Mouse (Mus musculus) midbrain, embryonic 16.5 days (tissue): ENCODE results near the gene Maco1. TPM values are rescaled to one million over a fixed set of nuclear protein-coding genes. Genes with fewer than 3 reads are reported as not detected.
"Not testable (repeated sequence)": the region's sequence is repeated elsewhere in the genome, so short reads cannot be mapped to it uniquely, and the experiment has no call there.

Experiments
- ATAC-seq: fragments of 200-750 bp; cut with Nextera tagmentation; 2 replicates; pipeline ENCODE4 v1.8.0; 2017; ENCODE audit warnings: moderate TSS enrichment
- H3K27ac ChIP-seq: fragments of 300-500 bp; sonication (generic); 2 replicates; pipeline ENCODE4 v1.5.1; 2014; ENCODE audit warnings: mild to moderate bottlenecking, low read length, mixed read lengths
- H3K27me3 ChIP-seq: fragments of 300-500 bp; sonication (generic); 2 replicates; pipeline ENCODE4 v1.6.1; 2014; ENCODE audit warnings: low read depth, low read length, mixed read lengths; ENCODE audit not compliant: control insufficient read depth, insufficient read depth
- H3K36me3 ChIP-seq: fragments of 300-500 bp; sonication (generic); 2 replicates; pipeline ENCODE4 v1.6.1; 2014; ENCODE audit warnings: mild to moderate bottlenecking, low read length, moderate library complexity, mixed read lengths; ENCODE audit not compliant: control insufficient read depth, insufficient read depth
- H3K4me1 ChIP-seq: fragments of 300-500 bp; sonication (generic); 2 replicates; pipeline ENCODE4 v1.6.1; 2014; ENCODE audit warnings: mild to moderate bottlenecking, low read length, mixed read lengths; ENCODE audit not compliant: control insufficient read depth, insufficient read depth
- H3K4me2 ChIP-seq: fragments of 300-500 bp; sonication (generic); 2 replicates; pipeline ENCODE4 v1.6.1; 2014; ENCODE audit warnings: mild to moderate bottlenecking, low read length, mixed read lengths
- H3K4me3 ChIP-seq: fragments of 300-500 bp; sonication (generic); 2 replicates; pipeline ENCODE4 v1.5.1; 2014; ENCODE audit warnings: low read depth, mild to moderate bottlenecking, low read length, moderate library complexity, mixed read lengths
- H3K9ac ChIP-seq: fragments of 300-500 bp; sonication (generic); 2 replicates; pipeline ENCODE4 v1.6.1; 2014; ENCODE audit warnings: low read depth, low read length, mixed read lengths
- H3K9me3 ChIP-seq: fragments of 300-500 bp; sonication (generic); replicated peaks from 2 replicates; pipeline ENCODE4 v1.6.1; 2014; ENCODE audit warnings: mild to moderate bottlenecking, low read length, mixed read lengths; ENCODE audit not compliant: control insufficient read depth, poor library complexity, severe bottlenecking
- WGBS: fragments of 180-500 bp; shearing (Covaris S2); extraction: QIAGEN DNeasy Blood & Tissue Kit; methylation state at CpG from one replicate; pipeline ENCODE4 v1.1.7; 2014; 5-methylcytosine and 5-hydroxymethylcytosine counted together
- polyA plus RNA-seq: library from polyadenylated mRNA; unstranded; fragments of >200 nt; fragmentation: Nextera tagmentation; extraction: Ambion mirVana; gene quantifications from 2 replicates; pipeline ENCODE4 v1.2.1, GENCODE M21; 2015

The Maco1 gene
- polyA plus RNA-seq, 1 experiment from 2014 or later = 91.3 TPM

DNA sequence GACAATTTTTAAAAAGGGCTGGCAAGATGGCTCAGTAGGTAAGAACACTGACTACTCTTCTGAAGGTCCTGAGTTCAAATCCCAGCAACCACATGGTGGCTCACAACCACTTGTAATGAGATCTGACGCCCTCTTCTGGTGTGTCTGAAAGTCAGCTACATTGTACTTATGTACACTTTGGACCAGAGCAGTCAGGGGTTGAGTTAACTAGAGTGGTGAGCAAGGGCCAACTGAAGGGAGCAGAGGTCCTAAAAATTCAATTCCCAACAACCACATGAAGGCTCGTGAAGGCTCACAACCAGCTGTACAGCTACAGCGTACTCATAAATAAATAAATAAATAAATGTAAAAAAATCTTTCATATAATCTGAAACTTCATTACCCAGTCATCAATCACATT, 14.4 kb downstream of the Maco1 start:
- not testable (repeated sequence) for H3K4me2 ChIP-seq, H3K4me3 ChIP-seq, H3K36me3 ChIP-seq, H3K9me3 ChIP-seq, H3K4me1 ChIP-seq, ATAC-seq, H3K27ac ChIP-seq, H3K27me3 ChIP-seq, H3K9ac ChIP-seq
- WGBS = 88% methylated on average over 3 of the region's 3 CpGs

DNA sequence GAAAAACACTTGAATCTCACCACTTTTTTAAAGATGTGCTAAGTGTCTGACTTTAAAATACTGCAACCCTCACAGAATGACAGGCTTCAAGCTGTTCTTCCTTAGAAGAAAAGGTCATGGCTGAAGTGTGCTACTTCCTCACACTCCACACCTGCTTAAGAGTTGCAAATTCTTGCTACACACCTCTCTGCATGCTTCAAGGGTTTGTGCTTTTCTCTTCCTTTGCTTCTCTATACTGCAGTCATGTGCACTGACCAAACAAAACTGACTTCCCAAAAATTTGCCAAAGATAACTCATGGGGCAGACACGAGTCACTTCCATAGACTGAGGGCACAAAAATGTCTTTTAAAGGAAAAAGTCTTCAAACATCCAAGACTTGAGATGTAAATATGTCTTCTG, 14.9 kb downstream of the Maco1 start:
- Histone ChIP-seq H3K27ac (no peak overlapping the region), H3K4me3 (no peak overlapping the region)
- 92% methylated on average over 1 of the region's 1 CpGs for WGBS

DNA sequence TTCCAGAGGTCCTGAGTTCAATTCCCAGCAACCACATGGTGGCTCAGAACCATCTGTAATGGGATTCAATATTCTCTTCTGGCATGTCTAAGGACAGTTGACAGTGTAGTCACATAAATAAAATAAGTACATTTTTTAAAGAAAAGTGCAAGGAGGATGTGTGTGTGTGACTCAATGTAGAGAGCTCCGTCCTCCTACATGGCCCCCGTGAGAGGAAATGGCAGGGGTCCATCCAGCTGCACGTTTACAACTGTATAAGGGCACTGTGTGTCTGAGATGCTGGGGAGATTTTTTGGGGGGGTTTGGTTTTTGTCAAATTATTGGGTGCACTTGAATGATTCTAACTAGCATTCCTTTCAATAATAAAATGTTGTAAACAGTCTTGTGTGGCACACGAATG, 17.7 kb downstream of the Maco1 start:
- no peak overlapping the region for H3K27ac ChIP-seq
- H3K9me3 ChIP-seq = no peaks in the 10 kb centered on the region
- no peak overlapping the region for H3K4me3 ChIP-seq
- H3K4me2 ChIP-seq = no peak overlapping the region
- H3K27me3 ChIP-seq = no peaks in the 10 kb centered on the region
- no peak for ATAC-seq
- peaks cover 3% of the 10 kb centered on the region; the same call in 1 of the 2 replicates for H3K4me1 ChIP-seq
- no peak overlapping the region for H3K9ac ChIP-seq
- H3K36me3 ChIP-seq = peaks cover 7% of the 10 kb centered on the region; the same call in 1 of the 2 replicates
- WGBS = 89% methylated on average over 4 of the region's 4 CpGs

More for the DNA sequence above, 14.9 kb downstream of the Maco1 start:
- H3K27me3 ChIP-seq = no peaks in the 10 kb centered on the region
- peaks cover 3% of the 10 kb centered on the region; the same call in 1 of the 2 replicates for H3K4me1 ChIP-seq
- ATAC-seq = no peak
- peaks cover 2% of the 10 kb centered on the region; the same call in 1 of the 2 replicates for H3K36me3 ChIP-seq
- no peaks in the 10 kb centered on the region for H3K9me3 ChIP-seq
- no peak overlapping the region for H3K9ac ChIP-seq
- no peak overlapping the region for H3K4me2 ChIP-seq

DNA sequence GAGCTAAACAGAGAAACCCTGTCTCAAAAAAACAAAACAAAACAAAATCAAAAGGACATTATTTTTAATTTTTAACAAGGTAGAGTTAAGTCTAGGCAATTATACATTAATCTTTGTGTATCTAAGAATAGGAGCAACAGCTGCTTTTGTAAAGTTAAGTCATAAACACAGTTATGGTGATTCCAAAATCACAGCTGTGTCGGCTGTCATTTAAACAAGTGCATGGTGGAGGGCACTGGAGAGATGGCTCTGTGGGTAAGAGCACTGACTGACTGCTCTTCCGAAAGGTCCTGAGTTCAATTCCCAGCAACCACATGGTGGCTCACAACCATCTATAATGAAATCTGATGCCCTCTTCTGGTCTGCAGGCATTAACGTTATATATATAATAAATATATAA, 21.2 kb downstream of the Maco1 start:
- Histone ChIP-seq H3K4me3 (no peak overlapping the region), H3K36me3 (peaks cover 18% of the 10 kb centered on the region), H3K9me3 (no peaks in the 10 kb centered on the region), H3K4me2 (no peak overlapping the region), H3K27me3 (no peaks in the 10 kb centered on the region), H3K27ac (no peak overlapping the region), H3K9ac (no peak overlapping the region), H3K4me1 (no peaks in the 10 kb centered on the region)
- 90% methylated on average over 3 of the region's 3 CpGs for WGBS
- no peak for ATAC-seq

DNA sequence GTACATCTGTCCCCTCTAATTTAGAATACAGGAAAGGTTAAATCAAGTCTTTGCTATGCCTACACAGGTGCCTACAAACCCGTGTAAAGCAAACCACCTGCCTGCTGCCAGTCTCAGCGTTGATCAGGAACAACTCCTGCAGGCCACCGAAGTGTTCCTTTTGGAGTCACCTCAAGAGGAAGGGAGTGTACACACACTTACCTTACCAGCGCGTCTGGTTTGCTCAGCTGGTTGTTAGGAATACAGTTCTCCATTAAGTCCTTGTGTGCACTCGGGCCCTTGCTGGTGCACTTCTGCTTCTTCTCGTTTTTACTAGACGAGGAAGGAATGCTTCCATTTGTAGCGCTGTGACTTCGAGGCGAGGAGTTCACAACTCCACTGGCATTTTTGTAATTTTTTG, 25.3 kb downstream of the Maco1 start:
- Histone ChIP-seq H3K36me3 (peaks cover 19% of the 10 kb centered on the region), H3K27ac (no peak overlapping the region), H3K4me3 (no peak overlapping the region), H3K4me1 (no peaks in the 10 kb centered on the region), H3K9ac (no peak overlapping the region), H3K27me3 (no peaks in the 10 kb centered on the region), H3K9me3 (no peaks in the 10 kb centered on the region), H3K4me2 (no peak overlapping the region)
- no peak for ATAC-seq
- WGBS = 94% methylated on average over 11 of the region's 11 CpGs

DNA sequence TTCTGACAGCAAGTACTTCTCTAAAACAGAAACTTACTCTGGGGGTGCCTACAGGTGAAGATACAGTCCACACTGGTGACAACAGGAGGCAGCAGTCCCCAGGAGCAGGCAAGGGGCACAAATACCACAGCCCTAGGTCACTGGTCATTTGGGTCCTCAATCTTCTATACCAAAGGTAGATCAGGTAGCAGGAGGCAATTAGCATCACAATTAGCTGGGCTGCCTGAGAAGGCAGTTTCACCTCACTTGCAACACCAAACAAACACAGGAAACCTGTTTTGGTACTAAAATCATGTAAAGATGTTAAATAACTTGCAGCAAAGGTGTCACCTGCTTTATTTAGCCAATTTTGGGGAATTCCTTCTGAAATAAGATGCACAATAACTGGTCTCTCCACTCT, 26.8 kb downstream of the Maco1 start:
- no peaks in the 10 kb centered on the region for H3K9me3 ChIP-seq

DNA sequence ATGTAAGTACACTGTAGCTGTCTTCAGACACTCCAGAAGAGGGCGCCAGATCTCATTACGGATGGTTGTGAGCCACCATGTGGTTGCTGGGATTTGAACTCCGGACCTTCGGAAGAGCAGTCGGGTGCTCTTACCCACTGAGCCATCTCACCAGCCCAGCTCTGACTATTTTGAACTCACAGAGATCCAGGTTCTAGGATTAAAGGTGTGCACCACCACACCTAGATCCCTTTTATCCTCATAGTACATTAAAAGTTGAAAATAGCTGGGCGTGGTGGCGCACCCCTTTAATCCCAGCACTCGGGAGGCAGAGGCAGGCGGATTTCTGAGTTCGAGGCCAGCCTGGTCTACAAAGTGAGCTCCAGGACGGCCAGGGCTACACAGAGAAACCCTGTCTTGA, 27.3 kb downstream of the Maco1 start:
- not testable (repeated sequence) for H3K4me1 ChIP-seq, H3K9ac ChIP-seq, H3K27me3 ChIP-seq, H3K4me2 ChIP-seq, H3K27ac ChIP-seq, H3K9me3 ChIP-seq, H3K4me3 ChIP-seq, ATAC-seq
- 92% methylated on average over 10 of the region's 11 CpGs for WGBS
- peaks cover 17% of the 10 kb centered on the region for H3K36me3 ChIP-seq

More for the DNA sequence above, 26.8 kb downstream of the Maco1 start:
- no peak for ATAC-seq
- H3K4me2 ChIP-seq = no peak overlapping the region
- H3K4me3 ChIP-seq = no peak overlapping the region
- H3K4me1 ChIP-seq = no peaks in the 10 kb centered on the region
- no peaks in the 10 kb centered on the region for H3K27me3 ChIP-seq
- H3K9ac ChIP-seq = no peak overlapping the region
- peaks cover 17% of the 10 kb centered on the region for H3K36me3 ChIP-seq
- H3K27ac ChIP-seq = no peak overlapping the region

DNA sequence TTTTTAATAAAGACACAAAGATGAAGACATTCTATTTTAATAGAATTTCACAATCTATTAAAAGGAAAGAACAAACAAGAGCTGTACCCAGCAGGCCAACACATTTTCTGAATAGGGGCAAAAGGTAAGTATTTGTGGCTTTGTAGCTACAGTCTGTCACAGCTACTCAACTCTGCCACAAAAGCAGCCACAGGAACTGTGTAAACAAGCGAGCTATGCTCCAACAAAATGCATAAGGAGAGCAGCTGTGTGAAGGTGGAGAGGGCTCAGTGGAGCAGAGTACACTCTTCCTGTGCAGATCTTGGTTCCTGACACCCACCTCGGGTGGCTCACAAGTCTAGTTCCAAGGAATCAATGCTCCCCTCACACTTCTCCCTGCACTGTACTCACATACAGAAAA, 29.6 kb downstream of the Maco1 start:
- WGBS = 71% methylated on average over 2 of the region's 2 CpGs
- H3K9ac ChIP-seq = no peak overlapping the region
- no peak for ATAC-seq

DNA sequence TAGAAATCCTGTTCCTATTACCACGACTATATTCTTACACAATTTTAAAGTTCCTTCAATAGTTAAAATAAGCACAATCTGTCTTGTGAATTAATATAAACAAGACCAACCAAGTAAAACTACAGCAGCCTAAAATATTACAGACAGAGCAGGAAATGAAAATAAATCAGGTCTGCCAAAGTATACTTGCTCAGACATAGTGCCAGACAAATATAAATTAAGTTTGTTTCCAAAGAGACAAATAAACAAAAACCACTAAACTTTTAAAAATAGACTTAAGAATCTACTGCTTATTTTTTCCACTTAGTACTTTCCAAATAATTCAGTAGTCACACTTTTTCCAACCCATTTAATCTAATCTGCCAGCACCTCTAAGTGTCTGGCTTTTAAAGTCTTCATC, 32.1 kb downstream of the Maco1 start:
- no peak overlapping the region for H3K4me3 ChIP-seq
- 86% methylated on average over 1 of the region's 1 CpGs for WGBS
- peaks cover 2% of the 10 kb centered on the region; the same call in 1 of the 2 replicates for H3K36me3 ChIP-seq
- no peaks in the 10 kb centered on the region for H3K27me3 ChIP-seq
- ATAC-seq = no peak
- H3K27ac ChIP-seq = no peak overlapping the region
- H3K9ac ChIP-seq = no peak overlapping the region
- H3K9me3 ChIP-seq = no peaks in the 10 kb centered on the region
- H3K4me1 ChIP-seq = no peaks in the 10 kb centered on the region
- no peak overlapping the region for H3K4me2 ChIP-seq

More for the DNA sequence above, 29.6 kb downstream of the Maco1 start:
- Histone ChIP-seq H3K4me3 (no peak overlapping the region), H3K4me1 (no peaks in the 10 kb centered on the region), H3K36me3 (peaks cover 17% of the 10 kb centered on the region), H3K27me3 (no peaks in the 10 kb centered on the region), H3K4me2 (no peak overlapping the region), H3K27ac (no peak overlapping the region), H3K9me3 (no peaks in the 10 kb centered on the region)
